Mouse (Mus musculus): ENCODE results near the gene Olfr1512. TPM values are rescaled to one million over a fixed set of nuclear protein-coding genes. Genes with fewer than 3 reads are reported as not detected.

The Olfr1512 gene
- polyA plus RNA-seq, 1 experiment from 2014 or later: not detected

DNA sequence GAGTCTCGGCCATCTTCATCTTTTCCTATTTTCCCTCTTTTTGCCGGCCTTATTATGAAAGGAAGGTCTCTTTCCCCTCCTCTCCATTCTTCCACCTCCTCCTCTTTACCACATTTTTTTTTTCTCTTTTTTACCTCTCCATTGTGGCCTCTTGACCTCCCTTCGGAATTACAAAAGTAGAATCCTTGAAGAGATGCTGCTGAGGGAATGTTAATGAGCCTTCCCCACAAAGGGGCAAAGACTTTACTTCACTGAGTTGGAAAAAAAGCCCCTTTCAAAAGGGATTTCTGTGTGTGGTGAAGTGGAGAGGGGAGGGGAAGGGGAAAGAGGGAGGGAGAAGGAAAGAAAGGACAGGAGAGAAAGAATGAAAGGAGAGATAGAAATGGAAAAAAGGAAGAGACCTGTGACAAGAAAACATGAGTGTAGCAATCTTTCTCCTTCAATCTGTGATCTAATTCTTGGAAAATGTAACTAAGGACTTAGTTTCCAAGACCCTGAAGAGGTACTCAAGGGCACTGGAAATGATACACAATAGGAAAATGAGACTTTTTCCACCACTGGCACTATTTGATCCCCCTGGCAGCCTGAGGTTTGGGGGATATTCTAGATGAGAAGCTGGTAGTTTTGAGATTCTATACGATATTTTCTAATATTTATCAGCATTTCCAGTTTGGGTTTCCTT, 47.8 kb downstream of the Olfr1512 start:
- no peaks in the 10 kb centered on the region for H3K36me3 ChIP-seq
- 26% methylated on average over 4 of the region's 4 CpGs for WGBS
- ATAC-seq (ENCODE audit: low FRiP score, low read depth): no peak
- H3K27ac ChIP-seq: no peak overlapping the region
- H3K9ac ChIP-seq: no peak overlapping the region
- H3K9me3 ChIP-seq: no peaks in the 10 kb centered on the region
- no peak overlapping the region for H3K4me3 ChIP-seq
- H3K4me2 ChIP-seq (replicated peaks): no peak overlapping the region
- H3K27me3 ChIP-seq: peaks cover 67% of the 10 kb centered on the region
- H3K4me1 ChIP-seq: no peaks in the 10 kb centered on the region

DNA sequence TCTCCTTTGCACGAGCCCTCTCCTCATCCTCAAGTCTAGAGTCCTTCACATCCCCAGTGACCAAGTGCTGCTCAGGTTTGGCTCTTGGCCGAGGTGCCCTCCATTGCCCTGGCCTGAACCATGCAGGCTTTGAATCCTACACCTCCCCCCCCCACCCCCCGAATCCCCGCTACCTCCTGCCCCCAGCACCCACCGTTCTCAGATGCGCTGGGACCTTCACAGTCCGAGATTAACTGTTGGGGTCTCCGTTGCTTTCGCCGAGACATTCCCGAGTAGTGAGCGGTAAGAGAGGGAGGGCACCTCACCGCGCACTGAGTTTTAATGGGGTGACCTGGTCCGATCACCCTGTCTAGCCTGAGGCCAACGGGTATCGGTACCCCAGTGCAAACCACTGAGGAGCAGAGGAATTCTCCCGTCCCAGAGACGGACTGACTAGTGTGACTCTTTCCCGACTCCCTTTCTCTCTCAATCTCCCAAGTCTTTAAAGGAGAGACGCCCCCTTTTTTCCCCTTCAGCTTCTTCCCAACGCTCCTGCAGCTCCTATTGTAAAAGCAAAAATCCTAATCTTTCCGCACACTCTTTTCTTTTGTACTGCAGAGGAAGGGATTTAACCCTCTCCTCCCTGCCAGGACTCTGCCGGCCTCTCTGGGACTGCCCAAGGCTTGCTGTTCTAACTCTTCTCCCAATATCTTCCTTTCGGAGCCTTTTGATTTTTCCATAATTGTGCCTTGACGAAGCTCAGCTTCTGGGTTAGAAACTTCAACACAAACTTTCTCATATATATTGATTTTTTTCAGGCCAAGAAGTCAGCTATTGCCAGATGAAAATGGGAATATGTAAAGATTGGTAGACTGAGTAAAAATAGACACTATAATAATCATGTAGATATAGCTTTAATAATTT, 50.8 kb downstream of the Olfr1512 start, which contains the start of gene Sall2:
Sall2 (minus strand) TSS at position 853 of the 903 bp plus-strand sequence.
- under 1% methylated on average over 26 of the region's 26 CpGs for WGBS
- Histone ChIP-seq H3K27ac (no peak within 1 kb of the TSS), H3K4me3 (peak within 1 kb of the TSS; percentile 45), H3K9ac (peak within 1 kb of the TSS; percentile 43), H3K27me3 (peaks cover 87% of the 10 kb centered on the region), H3K36me3 (no peaks in the 10 kb centered on the region), H3K4me2 (replicated peaks) (peak within 1 kb of the TSS; percentile 73), H3K9me3 (no peaks in the 10 kb centered on the region), H3K4me1 (no peaks in the 10 kb centered on the region)
- peak; percentile 64 for ATAC-seq (ENCODE audit: low FRiP score, low read depth)

DNA sequence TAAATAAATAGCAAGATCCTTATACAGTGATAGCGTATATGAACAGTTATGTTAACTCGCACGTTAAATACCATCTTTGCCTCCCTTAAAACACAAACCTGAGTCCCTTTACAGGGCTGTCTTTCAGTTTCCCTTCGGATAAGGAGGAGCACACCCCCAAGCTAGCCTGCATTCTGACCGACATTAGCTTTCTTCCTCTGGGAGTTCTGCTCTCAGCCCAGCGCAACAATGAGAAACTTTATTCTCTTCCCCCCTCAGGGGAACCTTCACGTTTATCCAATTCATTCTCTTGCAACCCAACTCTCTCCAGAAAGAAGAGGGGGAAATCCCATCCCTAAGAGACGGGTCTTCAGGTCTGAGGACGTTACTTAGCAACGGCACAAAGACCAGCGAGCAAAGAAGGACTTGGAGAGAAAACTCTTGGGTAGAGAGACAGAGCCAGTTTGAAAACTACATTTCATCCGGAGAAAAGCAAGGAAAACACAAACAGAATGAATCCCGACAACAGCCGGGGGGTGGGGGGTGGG, 51.5 kb downstream of the Olfr1512 start:
- no peak for ATAC-seq (ENCODE audit: low FRiP score, low read depth)
- Histone ChIP-seq H3K9me3 (no peaks in the 10 kb centered on the region), H3K27me3 (peaks cover 82% of the 10 kb centered on the region), H3K36me3 (no peaks in the 10 kb centered on the region), H3K27ac (no peak overlapping the region), H3K4me3 (peak overlapping the region; percentile 45), H3K4me1 (no peaks in the 10 kb centered on the region), H3K4me2 (replicated peaks) (peak overlapping the region; percentile 73), H3K9ac (peak overlapping the region; percentile 43)
- 2% methylated on average over 14 of the region's 14 CpGs for WGBS

DNA sequence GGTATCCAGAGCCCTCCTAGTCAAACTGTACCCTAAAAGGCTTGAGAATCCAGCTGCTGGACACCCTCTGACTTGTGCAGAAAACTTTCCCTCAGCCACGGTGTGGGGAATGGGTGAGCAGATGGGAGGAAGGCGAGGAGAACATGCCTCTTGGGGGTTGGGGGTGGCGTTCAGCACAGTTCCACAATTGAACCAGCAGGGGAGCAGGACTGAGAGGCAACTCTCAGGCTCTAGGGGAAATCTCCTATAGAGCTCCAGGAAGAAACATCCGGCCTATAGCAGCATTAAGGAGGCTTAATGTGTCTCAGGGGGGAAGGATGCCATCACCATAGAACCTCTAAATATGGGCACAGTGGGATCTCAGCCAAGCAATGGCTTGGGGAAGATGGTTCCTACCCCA, 53.1 kb downstream of the Olfr1512 start:
- Histone ChIP-seq H3K9me3 (no peaks in the 10 kb centered on the region), H3K36me3 (no peaks in the 10 kb centered on the region), H3K9ac (no peak overlapping the region), H3K4me3 (no peak overlapping the region), H3K4me1 (no peaks in the 10 kb centered on the region), H3K27me3 (peaks cover 67% of the 10 kb centered on the region), H3K27ac (no peak overlapping the region), H3K4me2 (replicated peaks) (no peak overlapping the region)
- 10% methylated on average over 4 of the region's 4 CpGs for WGBS
- no peak for ATAC-seq (ENCODE audit: low FRiP score, low read depth)

Other genes with a start within 250 kb of the Olfr1512 start
- 72.3 and 74.0 TPM in 2 replicates for gene Supt16, start 181.8 kb downstream of the Olfr1512 start, polyA plus RNA-seq (2015; fragmentation: Nextera tagmentation; extraction: Ambion mirVana)
- 36.6 and 50.3 TPM in 2 replicates for gene Chd8, start 121.4 kb downstream of the Olfr1512 start, polyA plus RNA-seq (2015; fragmentation: Nextera tagmentation; extraction: Ambion mirVana)
- 47.9 and 48.2 TPM in 2 replicates for gene Tox4, start 100.0 kb downstream of the Olfr1512 start, polyA plus RNA-seq (2015; fragmentation: Nextera tagmentation; extraction: Ambion mirVana)
- gene Rab2b, start 99.6 kb downstream of the Olfr1512 start, polyA plus RNA-seq (2015; fragmentation: Nextera tagmentation; extraction: Ambion mirVana): 25.9 and 30.4 TPM in 2 replicates
- gene Mettl3, start 74.0 kb downstream of the Olfr1512 start, polyA plus RNA-seq (2015; fragmentation: Nextera tagmentation; extraction: Ambion mirVana): 49.3 and 51.2 TPM in 2 replicates
- gene Sall2, start 50.4 kb downstream of the Olfr1512 start, polyA plus RNA-seq (2015; fragmentation: Nextera tagmentation; extraction: Ambion mirVana): 24.3 and 27.0 TPM in 2 replicates
- gene Olfr1513, start 22.8 kb downstream of the Olfr1512 start, polyA plus RNA-seq (2015; fragmentation: Nextera tagmentation; extraction: Ambion mirVana): 0.05 TPM in 1 of 2 replicates, not detected in the other
- not detected in 2 replicates for gene Olfr1511, start 18.2 kb upstream of the Olfr1512 start, polyA plus RNA-seq (2015; fragmentation: Nextera tagmentation; extraction: Ambion mirVana)
- gene Olfr1510, start 35.2 kb upstream of the Olfr1512 start, polyA plus RNA-seq (2015; fragmentation: Nextera tagmentation; extraction: Ambion mirVana): not detected in 2 replicates
- gene Olfr1509, start 63.8 kb upstream of the Olfr1512 start, polyA plus RNA-seq (2015; fragmentation: Nextera tagmentation; extraction: Ambion mirVana): not detected in 2 replicates
- not detected in 2 replicates for gene Olfr1508, start 88.3 kb upstream of the Olfr1512 start, polyA plus RNA-seq (2015; fragmentation: Nextera tagmentation; extraction: Ambion mirVana)
- not detected in 2 replicates for gene Olfr1507, start 116.6 kb upstream of the Olfr1512 start, polyA plus RNA-seq (2015; fragmentation: Nextera tagmentation; extraction: Ambion mirVana)